8 mouse cellular contexts compared by ENCODE assay signal in the genomic region with DNA sequence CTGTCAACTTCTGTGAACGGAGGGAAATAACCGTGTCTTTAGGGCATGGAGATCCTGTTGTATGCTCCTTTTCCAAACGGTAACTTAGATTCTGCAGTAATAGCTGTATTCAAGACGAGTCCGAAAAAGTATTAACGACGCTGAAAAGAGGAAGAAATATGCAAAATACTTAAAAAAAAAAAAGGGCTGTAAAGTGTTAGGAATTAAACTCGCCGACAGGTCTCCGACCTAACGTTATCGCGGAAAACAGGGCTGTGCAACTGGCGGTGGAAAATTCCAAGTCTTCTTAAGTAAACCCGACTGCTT. TPM values are rescaled to one million over a fixed set of nuclear protein-coding genes. Genes with fewer than 3 reads are reported as not detected.
DNase-seq lines count a peak whose midpoint lies in the region; ATAC-seq lines count a peak whose summit lies in the region.

No protein-coding gene starts in this region.

- no peak for DNase-seq in kidney, adult 11 months
- no peak for DNase-seq in yolk sac, embryonic 10.5 days (ENCODE audit: low spot score)
- DNase-seq in right cerebral cortex, postnatal 14 days, result no peak
- DNase-seq in kidney, postnatal 10 days, result no peak

- peak overlapping the region; percentile 57 for H3K9ac ChIP-seq in kidney, embryonic 14.5 days (ENCODE audit: low read depth, low read length)
- peak overlapping the region; percentile 67 for H3K9ac ChIP-seq in hindbrain, embryonic 13.5 days
- peak overlapping the region; percentile 67 for H3K9ac ChIP-seq in midbrain, embryonic 13.5 days (replicated peaks)

- 2% methylated on average over 15 of the region's 15 CpGs for WGBS in kidney, embryonic 14.5 days
- 2% methylated on average over 15 of the region's 15 CpGs for WGBS in hindbrain, embryonic 13.5 days
- 2% methylated on average over 15 of the region's 15 CpGs for WGBS in midbrain, embryonic 13.5 days

- peaks cover 11% of the 10 kb centered on the region for H3K4me1 ChIP-seq in kidney, embryonic 14.5 days (ENCODE audit: control insufficient read depth, insufficient read depth, low read length)
- H3K4me1 ChIP-seq in brown adipose tissue, adult 24 weeks (ENCODE audit: control insufficient read depth, insufficient read depth, insufficient read length, low read length), result 0 out of 2 replicates have a peak, but pooled peaks cover 5% of the 10 kb centered on the region
- H3K4me1 ChIP-seq in hindbrain, embryonic 13.5 days (replicated peaks), result peaks cover 36% of the 10 kb centered on the region
- peaks cover 33% of the 10 kb centered on the region for H3K4me1 ChIP-seq in midbrain, embryonic 13.5 days (replicated peaks)

- peak overlapping the region; percentile 76 for H3K4me2 ChIP-seq in kidney, embryonic 14.5 days (replicated peaks; ENCODE audit: low read depth, low read length)
- H3K4me2 ChIP-seq in hindbrain, embryonic 13.5 days, result peak overlapping the region; percentile 84
- peak overlapping the region; percentile 91 for H3K4me2 ChIP-seq in midbrain, embryonic 13.5 days (replicated peaks)

- H3K4me3 ChIP-seq in kidney, embryonic 14.5 days (ENCODE audit: low read length), result peak overlapping the region; percentile 92
- peak overlapping the region; percentile 84 for H3K4me3 ChIP-seq in brown adipose tissue, adult 24 weeks (ENCODE audit: insufficient read depth, low read depth, low read length)
- peak overlapping the region; percentile 86 for H3K4me3 ChIP-seq in hindbrain, embryonic 13.5 days
- H3K4me3 ChIP-seq in midbrain, embryonic 13.5 days (replicated peaks), result peak overlapping the region; percentile 97

- no peak for ATAC-seq in kidney, embryonic 14.5 days (ENCODE audit: low FRiP score, low TSS enrichment)
- ATAC-seq in hindbrain, embryonic 13.5 days (ENCODE audit: low FRiP score), result no peak
- ATAC-seq in midbrain, embryonic 13.5 days, result no peak

- H3K9me3 ChIP-seq in kidney, embryonic 14.5 days (ENCODE audit: control insufficient read depth, low read length), result no peaks in the 10 kb centered on the region
- H3K9me3 ChIP-seq in hindbrain, embryonic 13.5 days, result no peaks in the 10 kb centered on the region
- no peaks in the 10 kb centered on the region for H3K9me3 ChIP-seq in midbrain, embryonic 13.5 days

- no peaks in the 10 kb centered on the region for H3K27me3 ChIP-seq in kidney, embryonic 14.5 days (ENCODE audit: control insufficient read depth, insufficient read depth, low read length)
- 0 out of 2 replicates have a peak, but pooled peaks cover 2% of the 10 kb centered on the region for H3K27me3 ChIP-seq in hindbrain, embryonic 13.5 days
- no peaks in the 10 kb centered on the region for H3K27me3 ChIP-seq in midbrain, embryonic 13.5 days

- H3K27ac ChIP-seq in kidney, embryonic 14.5 days (ENCODE audit: low read depth, low read length), result peak overlapping the region; percentile 91
- H3K27ac ChIP-seq in brown adipose tissue, adult 24 weeks (replicated peaks; ENCODE audit: low read depth, low read length), result peak overlapping the region; percentile 70
- H3K27ac ChIP-seq in hindbrain, embryonic 13.5 days, result peak overlapping the region; percentile 69
- H3K27ac ChIP-seq in midbrain, embryonic 13.5 days, result peak overlapping the region; percentile 72; the same call in 1 of the 2 replicates

- peaks cover 8% of the 10 kb centered on the region; the same call in 1 of the 2 replicates for H3K36me3 ChIP-seq in kidney, embryonic 14.5 days (ENCODE audit: control insufficient read depth, insufficient read depth, low read length)
- peaks cover 8% of the 10 kb centered on the region for H3K36me3 ChIP-seq in hindbrain, embryonic 13.5 days
- H3K36me3 ChIP-seq in midbrain, embryonic 13.5 days, result peaks cover 4% of the 10 kb centered on the region

RNA-seq across cellular contexts. Expression of a gene that starts 0.7 kb away (rescaled TPM):
- polyA plus RNA-seq in kidney, embryonic 14.5 days (2014; fragmentation: Nextera tagmentation; extraction: Ambion mirVana), result 18.0 and 22.1 TPM in 2 replicates
- polyA plus RNA-seq in brown adipose tissue, adult 24 weeks (2012; ENCODE audit: insufficient read depth, insufficient read length, missing spikeins), result 4.7 and 6.7 TPM in 2 replicates
- 18.3 and 19.5 TPM in 2 replicates for polyA plus RNA-seq in hindbrain, embryonic 13.5 days (2015; fragmentation: Nextera tagmentation; extraction: Ambion mirVana)
- polyA plus RNA-seq in midbrain, embryonic 13.5 days (2015; fragmentation: Nextera tagmentation; extraction: Ambion mirVana), result 21.1 and 22.8 TPM in 2 replicates

RNA-seq across cellular contexts. Expression of a gene that starts 42.6 kb away (rescaled TPM):
- polyA plus RNA-seq in kidney, embryonic 14.5 days (2014; fragmentation: Nextera tagmentation; extraction: Ambion mirVana), result 22.7 and 30.6 TPM in 2 replicates
- 21.2 and 27.8 TPM in 2 replicates for polyA plus RNA-seq in brown adipose tissue, adult 24 weeks (2012; ENCODE audit: insufficient read depth, insufficient read length, missing spikeins)
- polyA plus RNA-seq in hindbrain, embryonic 13.5 days (2015; fragmentation: Nextera tagmentation; extraction: Ambion mirVana), result 33.0 and 34.0 TPM in 2 replicates
- polyA plus RNA-seq in midbrain, embryonic 13.5 days (2015; fragmentation: Nextera tagmentation; extraction: Ambion mirVana), result 28.5 and 34.8 TPM in 2 replicates
